ENCODE assay signal across 19 mouse cellular contexts in genomic region chr5:73252739-73253138, GRCm38 (mm10). TPM values are rescaled to one million over a fixed set of nuclear protein-coding genes. Genes with fewer than 3 reads are reported as not detected.
A peak's percentile ranks its signal among the peaks of the same experiment; 100 is the strongest.
DNase-seq lines count a peak whose midpoint lies in the region; ATAC-seq and TF ChIP-seq lines count a peak whose summit lies in the region.
"Had no signal": no experiment of that assay in that cellular context is flagged by ENCODE, and none has a peak within 500 bp of the region (broad histone marks: within the 10 kb centered on the region; RNA-seq: fewer than 3 reads in every experiment).

No protein-coding gene starts in this region.

- no peaks in the 10 kb centered on the region for H3K27me3 ChIP-seq in heart, embryonic 14.5 days (ENCODE audit: control insufficient read depth, insufficient read depth, low read length)
- H3K27me3 ChIP-seq in MEL (ENCODE audit: control insufficient read depth in 1 of 2, insufficient read depth in 2 of 2, low read length in 2 of 2): no peaks in the 10 kb centered on the region
- no peaks in the 10 kb centered on the region for H3K27me3 ChIP-seq in liver, embryonic 16.5 days (ENCODE audit: control insufficient read depth, insufficient read depth, low read depth, low read length)
- H3K27me3 ChIP-seq: forebrain, embryonic 13.5 days; hindbrain, embryonic 13.5 days; limb, embryonic 12.5 days had no signal

- no peak for DNase-seq in heart, postnatal 36 days
- DNase-seq in MEL (ENCODE audit: low read depth, low spot score): peak; percentile 66
- no peak for DNase-seq in adrenal gland, adult 8-10 months
- no peak for DNase-seq in cerebellum, postnatal 25 days
- DNase-seq: adrenal gland, postnatal 25 days; cerebellum, adult 2 months; gastrocnemius, postnatal 14 days; kidney, postnatal 4 days; lung, embryonic 14.5 days; lung, postnatal 36 days had no signal

- peaks cover 16 to 46% of the 10 kb centered on the region in 2 experiments for H3K4me1 ChIP-seq in heart, embryonic 14.5 days (ENCODE audit: control insufficient read depth in 2 of 2, insufficient read depth in 2 of 2, low read length in 2 of 2)
- peaks cover 19 to 22% of the 10 kb centered on the region in 2 experiments for H3K4me1 ChIP-seq in MEL (ENCODE audit: control insufficient read depth in 1 of 2, insufficient read depth in 2 of 2, low read length in 2 of 2)
- H3K4me1 ChIP-seq in bone marrow, adult 2 months (ENCODE audit: control insufficient read depth, insufficient read depth, low read length): peaks cover 1% of the 10 kb centered on the region; the same call in 1 of the 2 replicates
- peaks cover 38% of the 10 kb centered on the region for H3K4me1 ChIP-seq in liver, embryonic 16.5 days (ENCODE audit: control insufficient read depth, low read depth, low read length)

- no peaks in the 10 kb centered on the region for H3K36me3 ChIP-seq in heart, embryonic 14.5 days (ENCODE audit: control insufficient read depth, insufficient read depth, low read length)
- peaks cover 0 to 35% of the 10 kb centered on the region in 2 experiments; a peak in 3 of 4 replicates for H3K36me3 ChIP-seq in MEL (ENCODE audit: control insufficient read depth in 1 of 2, insufficient read depth in 2 of 2, low read length in 2 of 2)
- no peaks in the 10 kb centered on the region for H3K36me3 ChIP-seq in liver, embryonic 16.5 days (ENCODE audit: control insufficient read depth, insufficient read depth)
- H3K36me3 ChIP-seq: embryonic facial prominence, embryonic 10.5 days; hindbrain, embryonic 13.5 days; limb, embryonic 12.5 days had no signal

- TF ChIP-seq CTCF in MEL (IDR thresholded peaks at IDR 0.05 in 2 of 3, conservative IDR thresholded peaks at IDR 0.05 in 1 of 3; ENCODE audit: control insufficient read depth in 1 of 3, insufficient read depth in 1 of 3, low read depth in 2 of 3, low read length in 3 of 3, poor library complexity in 1 of 3, severe bottlenecking in 1 of 3): no peak
- TF ChIP-seq CTCF in bone marrow, adult 2 months (IDR thresholded peaks at IDR 0.05; ENCODE audit: control insufficient read depth, insufficient read depth, low read length): no peak

- H3K9me3 ChIP-seq in heart, embryonic 14.5 days (ENCODE audit: control insufficient read depth, low read length): no peaks in the 10 kb centered on the region
- no peaks in the 10 kb centered on the region for H3K9me3 ChIP-seq in MEL (replicated peaks; ENCODE audit: insufficient read depth, low read length)
- H3K9me3 ChIP-seq in liver, embryonic 16.5 days (replicated peaks; ENCODE audit: control insufficient read depth, low read length): no peaks in the 10 kb centered on the region
- H3K9me3 ChIP-seq: embryonic facial prominence, embryonic 10.5 days; forebrain, embryonic 13.5 days; hindbrain, embryonic 13.5 days; limb, embryonic 12.5 days had no signal

- 0 out of 2 replicates have a peak overlapping the region, but pooled peaks have one; percentile 3 for H3K9ac ChIP-seq in heart, embryonic 14.5 days (ENCODE audit: low read length)
- H3K9ac ChIP-seq in MEL (ENCODE audit: control insufficient read depth, low read depth, low read length, poor library complexity, severe bottlenecking): peak overlapping the region; percentile 42; the same call in 1 of the 2 replicates
- 0 out of 2 replicates have a peak overlapping the region, but pooled peaks have one; percentile 28 for H3K9ac ChIP-seq in liver, embryonic 16.5 days (ENCODE audit: low read depth, low read length)
- H3K9ac ChIP-seq: forebrain, embryonic 13.5 days; limb, embryonic 12.5 days; lung, embryonic 14.5 days had no signal

- no peak for TF ChIP-seq RAD21 in MEL (IDR thresholded peaks at IDR 0.05; ENCODE audit: low read depth, low read length)

- no peak overlapping the region for H3K4me3 ChIP-seq in heart, embryonic 14.5 days (ENCODE audit: control insufficient read depth in 1 of 2, insufficient read depth in 1 of 2, low read depth in 1 of 2, low read length in 2 of 2)
- peak overlapping the region in 1 of 2 experiments; percentile 15; a peak in 2 of 4 replicates for H3K4me3 ChIP-seq in MEL (ENCODE audit: control insufficient read depth in 1 of 2, insufficient read depth in 1 of 2, low read depth in 2 of 2, low read length in 2 of 2)
- no peak overlapping the region for H3K4me3 ChIP-seq in bone marrow, adult 2 months (replicated peaks; ENCODE audit: control insufficient read depth, low read depth, low read length)
- peak overlapping the region; percentile 6; the same call in 1 of the 2 replicates for H3K4me3 ChIP-seq in liver, embryonic 16.5 days (ENCODE audit: low read depth, low read length)
- H3K4me3 ChIP-seq: embryonic facial prominence, embryonic 10.5 days; forebrain, embryonic 13.5 days; hindbrain, embryonic 13.5 days; limb, embryonic 12.5 days had no signal

- peak; percentile 76 to 80 for TF ChIP-seq EP300 in MEL (IDR thresholded peaks at IDR 0.05; ENCODE audit: low read depth in 1 of 2, low read length in 2 of 2)

- H3K27ac ChIP-seq in heart, embryonic 14.5 days (replicated peaks in 1 of 2; ENCODE audit: control insufficient read depth in 1 of 2, insufficient read depth in 1 of 2, low read depth in 2 of 2, low read length in 2 of 2): peak overlapping the region in 1 of 2 experiments; percentile 30; a peak in 1 of 4 replicates
- peak overlapping the region; percentile 78 for H3K27ac ChIP-seq in MEL (ENCODE audit: control insufficient read depth, low read depth, low read length)
- H3K27ac ChIP-seq in bone marrow, adult 2 months (ENCODE audit: control insufficient read depth, insufficient read depth, low read depth, low read length, poor library complexity): 0 out of 2 replicates have a peak overlapping the region, but pooled peaks have one; percentile 31
- peak overlapping the region; percentile 87 for H3K27ac ChIP-seq in liver, embryonic 16.5 days (ENCODE audit: low read length)
- H3K27ac ChIP-seq: embryonic facial prominence, embryonic 10.5 days; forebrain, embryonic 13.5 days; hindbrain, embryonic 13.5 days; limb, embryonic 12.5 days had no signal

- peak overlapping the region; percentile 34 for H3K4me2 ChIP-seq in heart, embryonic 14.5 days (ENCODE audit: low read length)
- H3K4me2 ChIP-seq in liver, embryonic 16.5 days (ENCODE audit: low read depth, low read length): peak overlapping the region; percentile 47
- H3K4me2 ChIP-seq: forebrain, embryonic 13.5 days; hindbrain, embryonic 13.5 days; limb, embryonic 12.5 days; lung, embryonic 14.5 days; midbrain, embryonic 11.5 days had no signal

- H3K79me2 ChIP-seq in MEL (ENCODE audit: control insufficient read depth, insufficient read depth, low read length, poor library complexity): peaks cover 54% of the 10 kb centered on the region

- intact Hi-C loops in heart, postnatal 36 days (cut with DNase I): loop anchor here (2.0 kb wide), 1 partner anchor 18 kb away; no protein-coding TSS in a partner anchor

- no peak for ATAC-seq in heart, embryonic 14.5 days (ENCODE audit: insufficient number of reproducible peaks, insufficient read depth, low FRiP score, low read depth)
- ATAC-seq in liver, embryonic 16.5 days (ENCODE audit: low read depth): no peak
- ATAC-seq: activated CD4-positive, CD25-positive, alpha-beta regulatory T cell, adult 4 months; forebrain, embryonic 13.5 days had no signal

- no peak for TF ChIP-seq POLR2A in MEL (IDR thresholded peaks at IDR 0.05; ENCODE audit: control insufficient read depth in 1 of 2, insufficient read depth in 1 of 2, low read depth in 1 of 2, low read length in 2 of 2, poor library complexity in 1 of 2)
- TF ChIP-seq POLR2A in bone marrow, adult 2 months (IDR thresholded peaks at IDR 0.05; ENCODE audit: borderline replicate concordance, control insufficient read depth, low read depth, low read length): no peak

TF ChIP-seq in MEL, 35 proteins besides CTCF, POLR2A, EP300 and RAD21:
- no peak for TF ChIP-seq ELF1 (IDR thresholded peaks at IDR 0.05; ENCODE audit: low read depth, low read length)
- no peak; the same call in 1 of the 2 replicates for TF ChIP-seq RCOR1 (IDR thresholded peaks at IDR 0.05; ENCODE audit: low read depth, low read length)
- 0 out of 2 replicates have a peak, but pooled peaks have one; percentile 12 for TF ChIP-seq MYC (IDR thresholded peaks at IDR 0.05; ENCODE audit: low read depth, low read length)
- TF ChIP-seq TAL1 (IDR thresholded peaks at IDR 0.05; ENCODE audit: low read length): peak; percentile 67
- peak; percentile 94 for TF ChIP-seq GATA1 (IDR thresholded peaks at IDR 0.05; ENCODE audit: low read depth, low read length)
- TF ChIP-seq ETS1 (IDR thresholded peaks at IDR 0.05; ENCODE audit: low read depth, low read length): peak; percentile 60; the same call in 1 of the 2 replicates
- peak; percentile 72 for TF ChIP-seq TCF12 (IDR thresholded peaks at IDR 0.05; ENCODE audit: low read depth, low read length)

RNA-seq across cellular contexts. Expression of gene Fryl, which starts 3.7 kb away (rescaled TPM):
- 30.5 and 35.0 TPM in 2 replicates for polyA plus RNA-seq in heart, embryonic 14.5 days (2014; fragmentation: Nextera tagmentation; extraction: Ambion mirVana)
- 10 to 100 TPM; 37.6 to 45.2 TPM for total RNA-seq in heart, postnatal 36 days (2021)
- total RNA-seq in MEL (2012; rRNA removed): 18.8 and 21.5 TPM in 2 replicates
- 100 to 1,000 TPM in 1 of 2 experiments, 10 to 100 TPM in 1; 39.7 to 188 TPM for polyA plus RNA-seq in MEL (2012; ENCODE audit: insufficient read depth in 1 of 2, insufficient read length in 2 of 2, low read depth in 1 of 2, low replicate concordance in 2 of 2, missing spikeins in 1 of 2)
- 88.1 and 157 TPM in 2 replicates for polyA plus RNA-seq in bone marrow, adult 2 months (2011; ENCODE audit: insufficient read depth, insufficient read length, low replicate concordance, missing spikeins)
- 43.6 and 44.1 TPM in 2 replicates for polyA plus RNA-seq in liver, embryonic 16.5 days (2015; fragmentation: Nextera tagmentation; extraction: Ambion mirVana)
- total RNA-seq in adrenal gland, adult 8-10 months (2022): 10 to 100 TPM; 39.3 to 67.3 (median 51.1) TPM

RNA-seq across cellular contexts. Expression of gene Ociad1, which starts 39.8 kb away (rescaled TPM):
- 142 and 160 TPM in 2 replicates for polyA plus RNA-seq in heart, embryonic 14.5 days (2014; fragmentation: Nextera tagmentation; extraction: Ambion mirVana)
- total RNA-seq in heart, postnatal 36 days (2021): 100 to 1,000 TPM; 241 to 249 TPM
- 103 and 110 TPM in 2 replicates for total RNA-seq in MEL (2012; rRNA removed)
- 100 to 1,000 TPM in 1 of 2 experiments, not detected in 1; 221 TPM for polyA plus RNA-seq in MEL (2012; ENCODE audit: insufficient read depth in 1 of 2, insufficient read length in 2 of 2, low read depth in 1 of 2, low replicate concordance in 2 of 2, missing spikeins in 1 of 2)
- 136 and 217 TPM in 2 replicates for polyA plus RNA-seq in bone marrow, adult 2 months (2011; ENCODE audit: insufficient read depth, insufficient read length, low replicate concordance, missing spikeins)
- 108 and 118 TPM in 2 replicates for polyA plus RNA-seq in liver, embryonic 16.5 days (2015; fragmentation: Nextera tagmentation; extraction: Ambion mirVana)
- 100 to 1,000 TPM; 234 to 288 (median 240) TPM for total RNA-seq in adrenal gland, adult 8-10 months (2022)
